Mouse (Mus musculus): ENCODE measurements around the gene Gm765. TPM values are rescaled to one million over a fixed set of nuclear protein-coding genes. Genes with fewer than 3 reads are reported as not detected.

The Gm765 gene
- total and polyA plus RNA-seq, 3 experiments: 0.06 to 0.11 TPM; not detected in 1

DNA sequence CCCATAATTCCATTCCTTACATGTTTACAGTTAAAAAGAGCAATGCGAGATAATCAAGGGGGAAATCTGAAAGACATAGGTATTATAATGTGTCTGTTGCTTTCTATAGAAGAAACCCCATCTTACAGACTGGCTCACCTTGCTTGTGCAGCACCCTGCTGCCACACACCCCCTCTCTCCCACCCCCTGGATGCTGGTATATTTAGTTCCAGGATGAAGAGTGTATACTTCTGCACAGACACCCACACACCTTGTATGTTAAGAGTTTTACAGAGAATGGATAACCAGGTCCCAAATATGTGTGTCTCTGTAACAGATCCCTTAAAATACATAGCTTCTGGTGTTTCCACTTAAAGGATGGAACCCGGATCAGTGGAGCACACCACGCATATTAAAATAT lies 10.7 kb upstream of the Gm765 start:
- no peaks in the 10 kb centered on the region for H3K4me1 ChIP-seq (ENCODE audit: control insufficient read depth, insufficient read depth, low read length)
- intact Hi-C loops (cut with DNase I): no loop called here
- no peak for TF ChIP-seq CTCF (IDR thresholded peaks at IDR 0.05)
- no peak for TF ChIP-seq EP300 (IDR thresholded peaks at IDR 0.05; ENCODE audit: insufficient read depth, low read depth, low read length)
- no peak for TF ChIP-seq POLR2A (IDR thresholded peaks at IDR 0.05; ENCODE audit: insufficient read depth, low read depth, low read length)
- H3K27me3 ChIP-seq (ENCODE audit: control insufficient read depth, insufficient read depth, low read length): no peaks in the 10 kb centered on the region
- no peak overlapping the region for H3K9ac ChIP-seq (ENCODE audit: low read depth, low read length)
- H3K4me3 ChIP-seq: no peak overlapping the region
- no peaks in the 10 kb centered on the region for H3K36me3 ChIP-seq (ENCODE audit: control insufficient read depth, insufficient read depth, low read length)
- no peak overlapping the region for H3K27ac ChIP-seq
- WGBS: 83% methylated on average over 3 of the region's 3 CpGs
- no peak for DNase-seq
- no peaks in the 10 kb centered on the region for H3K79me2 ChIP-seq (replicated peaks; ENCODE audit: control insufficient read depth, insufficient read depth, low read length)

GRCm38 (mm10) chr6:98332714-98333113 lies 9.8 kb downstream of the Gm765 start:
- H3K4me1 ChIP-seq (ENCODE audit: control insufficient read depth, insufficient read depth, low read length): no peaks in the 10 kb centered on the region
- DNase-seq: no peak
- H3K27ac ChIP-seq: no peak overlapping the region
- no peaks in the 10 kb centered on the region for H3K79me2 ChIP-seq (replicated peaks; ENCODE audit: control insufficient read depth, insufficient read depth, low read length)
- H3K4me3 ChIP-seq: no peak overlapping the region
- intact Hi-C loops (cut with DNase I): no loop called here
- 66% methylated on average over 2 of the region's 2 CpGs for WGBS
- H3K9ac ChIP-seq (ENCODE audit: low read depth, low read length): no peak overlapping the region
- H3K27me3 ChIP-seq (ENCODE audit: control insufficient read depth, insufficient read depth, low read length): 0 out of 2 replicates have a peak, but pooled peaks cover 1% of the 10 kb centered on the region
- TF ChIP-seq CTCF (IDR thresholded peaks at IDR 0.05): no peak
- TF ChIP-seq EP300 (IDR thresholded peaks at IDR 0.05; ENCODE audit: insufficient read depth, low read depth, low read length): no peak
- no peak for TF ChIP-seq POLR2A (IDR thresholded peaks at IDR 0.05; ENCODE audit: insufficient read depth, low read depth, low read length)
- H3K36me3 ChIP-seq (ENCODE audit: control insufficient read depth, insufficient read depth, low read length): no peaks in the 10 kb centered on the region

DNA sequence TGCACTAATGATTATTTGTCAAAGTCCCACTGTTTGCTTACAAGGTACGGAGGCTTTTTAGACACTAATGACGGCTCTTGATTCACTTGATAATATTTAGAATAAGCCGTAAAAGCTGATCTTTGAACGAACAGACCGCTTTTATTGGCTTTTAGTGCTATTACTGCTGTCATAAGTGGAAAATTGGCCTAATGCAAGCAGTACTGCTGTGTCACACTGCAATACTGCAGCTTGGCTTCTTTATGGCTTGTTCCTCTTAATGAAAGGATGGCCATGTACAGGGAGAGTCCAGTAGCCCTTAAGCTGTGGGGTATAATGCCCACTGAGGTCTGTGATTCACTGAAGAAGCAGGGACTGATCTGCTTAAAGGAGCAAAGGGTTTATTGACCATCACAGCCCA lies 30.9 kb downstream of the Gm765 start:
- Histone ChIP-seq H3K4me1 (ENCODE audit: control insufficient read depth, insufficient read depth, low read length) (peaks cover 1% of the 10 kb centered on the region; the same call in 1 of the 2 replicates), H3K27ac (no peak overlapping the region), H3K27me3 (ENCODE audit: control insufficient read depth, insufficient read depth, low read length) (no peaks in the 10 kb centered on the region), H3K9ac (ENCODE audit: low read depth, low read length) (no peak overlapping the region), H3K36me3 (ENCODE audit: control insufficient read depth, insufficient read depth, low read length) (no peaks in the 10 kb centered on the region), H3K4me3 (no peak overlapping the region), H3K79me2 (replicated peaks; ENCODE audit: control insufficient read depth, insufficient read depth, low read length) (no peaks in the 10 kb centered on the region)
- WGBS: 87% methylated on average over 5 of the region's 5 CpGs
- no peak for DNase-seq
- intact Hi-C loops (cut with DNase I): no loop called here
- TF ChIP-seq POLR2A (IDR thresholded peaks at IDR 0.05; ENCODE audit: insufficient read depth, low read depth, low read length) (no peak), EP300 (IDR thresholded peaks at IDR 0.05; ENCODE audit: insufficient read depth, low read depth, low read length) (no peak), CTCF (IDR thresholded peaks at IDR 0.05) (no peak)

DNA sequence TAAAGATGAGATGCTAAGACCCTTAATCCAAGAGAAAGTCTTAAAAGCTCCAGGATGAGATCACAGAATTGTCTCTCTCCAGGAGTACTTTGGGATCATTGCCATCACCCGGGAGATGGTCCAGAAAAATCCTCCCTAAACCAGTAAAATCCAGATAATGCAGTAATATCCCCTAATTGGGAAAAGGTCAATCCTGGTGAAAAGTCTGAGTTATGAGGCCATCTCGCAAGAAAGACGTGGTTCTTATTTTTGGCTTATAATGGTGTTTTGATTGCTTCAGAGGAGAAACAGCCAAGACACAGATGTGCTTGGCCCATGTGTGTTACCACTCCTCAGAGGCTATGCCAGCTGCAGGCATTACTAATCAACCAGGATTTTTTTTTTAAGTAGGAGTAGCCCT lies 34.9 kb downstream of the Gm765 start:
- WGBS: 60% methylated on average over 3 of the region's 3 CpGs
- no peaks in the 10 kb centered on the region for H3K36me3 ChIP-seq (ENCODE audit: control insufficient read depth, insufficient read depth, low read length)
- no peaks in the 10 kb centered on the region for H3K79me2 ChIP-seq (replicated peaks; ENCODE audit: control insufficient read depth, insufficient read depth, low read length)
- TF ChIP-seq POLR2A (IDR thresholded peaks at IDR 0.05; ENCODE audit: insufficient read depth, low read depth, low read length): no peak
- TF ChIP-seq EP300 (IDR thresholded peaks at IDR 0.05; ENCODE audit: insufficient read depth, low read depth, low read length): no peak
- no peak for TF ChIP-seq CTCF (IDR thresholded peaks at IDR 0.05)
- H3K27ac ChIP-seq: no peak overlapping the region
- no peak overlapping the region for H3K4me3 ChIP-seq
- H3K4me1 ChIP-seq (ENCODE audit: control insufficient read depth, insufficient read depth, low read length): peaks cover 1% of the 10 kb centered on the region; the same call in 1 of the 2 replicates
- no peak overlapping the region for H3K9ac ChIP-seq (ENCODE audit: low read depth, low read length)
- peak; percentile 33 to 43 for DNase-seq
- intact Hi-C loops (cut with DNase I): no loop called here
- H3K27me3 ChIP-seq (ENCODE audit: control insufficient read depth, insufficient read depth, low read length): no peaks in the 10 kb centered on the region

GRCm38 (mm10) chr6:98307159-98307558 lies 35.4 kb downstream of the Gm765 start:
- H3K79me2 ChIP-seq (replicated peaks; ENCODE audit: control insufficient read depth, insufficient read depth, low read length): no peaks in the 10 kb centered on the region
- WGBS: 75% methylated on average over 7 of the region's 7 CpGs
- DNase-seq: peak; percentile 6 to 26
- TF ChIP-seq EP300 (IDR thresholded peaks at IDR 0.05; ENCODE audit: insufficient read depth, low read depth, low read length): no peak
- TF ChIP-seq POLR2A (IDR thresholded peaks at IDR 0.05; ENCODE audit: insufficient read depth, low read depth, low read length): no peak
- TF ChIP-seq CTCF (IDR thresholded peaks at IDR 0.05): no peak
- no peak overlapping the region for H3K4me3 ChIP-seq
- H3K27me3 ChIP-seq (ENCODE audit: control insufficient read depth, insufficient read depth, low read length): no peaks in the 10 kb centered on the region
- H3K36me3 ChIP-seq (ENCODE audit: control insufficient read depth, insufficient read depth, low read length): no peaks in the 10 kb centered on the region
- intact Hi-C loops (cut with DNase I): no loop called here
- no peak overlapping the region for H3K27ac ChIP-seq
- H3K4me1 ChIP-seq (ENCODE audit: control insufficient read depth, insufficient read depth, low read length): peaks cover 1% of the 10 kb centered on the region; the same call in 1 of the 2 replicates
- H3K9ac ChIP-seq (ENCODE audit: low read depth, low read length): no peak overlapping the region

DNA sequence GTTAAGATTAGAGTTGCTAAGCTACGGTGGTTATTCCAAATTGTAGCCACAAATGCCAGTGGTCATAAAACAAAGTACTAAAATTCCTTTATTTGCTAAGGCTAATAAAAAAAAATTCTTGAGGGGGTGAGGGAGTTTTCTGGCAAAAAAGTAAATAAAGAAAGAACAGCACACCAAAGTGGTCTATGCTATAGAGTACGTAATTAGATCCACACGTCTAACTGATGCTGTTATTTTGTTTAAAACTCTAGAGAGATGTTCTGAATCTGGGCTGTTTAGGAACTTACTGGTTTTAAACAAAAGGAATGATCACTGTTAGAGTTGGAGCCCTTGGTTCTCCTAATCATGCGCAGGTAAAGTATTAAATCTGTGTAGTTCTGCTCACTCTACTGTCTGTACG lies 50.5 kb downstream of the Gm765 start:
- 74% methylated on average over 5 of the region's 5 CpGs for WGBS
- no peak for DNase-seq
- H3K27me3 ChIP-seq (ENCODE audit: control insufficient read depth, insufficient read depth, low read length): no peaks in the 10 kb centered on the region
- no peaks in the 10 kb centered on the region for H3K36me3 ChIP-seq (ENCODE audit: control insufficient read depth, insufficient read depth, low read length)
- no peak overlapping the region for H3K27ac ChIP-seq
- TF ChIP-seq CTCF (IDR thresholded peaks at IDR 0.05) (no peak), EP300 (IDR thresholded peaks at IDR 0.05; ENCODE audit: insufficient read depth, low read depth, low read length) (no peak), POLR2A (IDR thresholded peaks at IDR 0.05; ENCODE audit: insufficient read depth, low read depth, low read length) (no peak)
- no peaks in the 10 kb centered on the region for H3K4me1 ChIP-seq (ENCODE audit: control insufficient read depth, insufficient read depth, low read length)
- no peak overlapping the region for H3K9ac ChIP-seq (ENCODE audit: low read depth, low read length)
- H3K4me3 ChIP-seq: no peak overlapping the region
- intact Hi-C loops (cut with DNase I): no loop called here
- no peaks in the 10 kb centered on the region for H3K79me2 ChIP-seq (replicated peaks; ENCODE audit: control insufficient read depth, insufficient read depth, low read length)

Measured in heart, adult 2 months (tissue).